Mouse (Mus musculus) adrenal gland (tissue): ENCODE results near the gene Eif2ak1.

Experiments used
- intact Hi-C: fragments of 180-260 bp; cut with DNase I; formaldehyde crosslinking; loops from one replicate; pipeline ENCODE4 v1.15.1; 2025

The Eif2ak1 gene

DNA sequence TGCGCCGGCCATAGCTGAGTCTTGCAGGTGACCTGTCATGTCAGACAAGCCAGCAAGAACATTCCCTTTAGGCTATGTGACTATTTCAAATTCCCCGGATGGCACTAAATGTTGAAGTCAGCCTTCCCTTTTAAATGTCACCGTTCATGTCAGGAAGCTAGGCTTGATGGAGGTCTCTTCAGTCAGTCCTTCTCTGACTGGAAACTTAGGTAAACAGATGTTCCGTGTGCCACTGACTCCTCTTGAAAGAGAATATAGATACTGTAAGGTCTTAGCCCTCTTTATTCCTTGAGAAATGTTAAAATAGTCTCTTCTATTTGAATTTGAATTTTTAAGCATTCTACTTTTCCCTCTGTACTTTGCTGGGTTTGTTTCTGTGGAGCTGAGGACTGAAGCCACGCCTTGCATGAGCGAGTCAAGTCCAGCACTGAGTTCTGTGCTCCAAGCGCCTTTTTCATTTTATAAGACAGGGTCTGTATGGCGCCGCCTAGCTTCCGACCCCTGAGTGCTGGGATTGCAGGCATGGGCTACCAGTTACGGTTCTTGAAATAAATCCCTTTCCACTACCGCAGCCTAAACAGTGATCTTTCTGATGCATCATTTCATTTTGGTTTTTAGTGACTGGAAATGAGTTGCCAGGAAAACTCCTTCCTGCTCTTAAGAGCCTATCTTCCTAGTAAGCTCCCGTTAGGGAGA is 80.2 kb downstream of the Eif2ak1 start, which contains the start of gene Ankrd61:
Ankrd61 (minus strand) TSS at position 51 of the 696 bp plus-strand sequence.
- intact Hi-C loops = no loop called here

GRCm38 (mm10) chr5:143902111-143902510 is 84.5 kb downstream of the Eif2ak1 start:
- intact Hi-C loops = no loop called here

DNA sequence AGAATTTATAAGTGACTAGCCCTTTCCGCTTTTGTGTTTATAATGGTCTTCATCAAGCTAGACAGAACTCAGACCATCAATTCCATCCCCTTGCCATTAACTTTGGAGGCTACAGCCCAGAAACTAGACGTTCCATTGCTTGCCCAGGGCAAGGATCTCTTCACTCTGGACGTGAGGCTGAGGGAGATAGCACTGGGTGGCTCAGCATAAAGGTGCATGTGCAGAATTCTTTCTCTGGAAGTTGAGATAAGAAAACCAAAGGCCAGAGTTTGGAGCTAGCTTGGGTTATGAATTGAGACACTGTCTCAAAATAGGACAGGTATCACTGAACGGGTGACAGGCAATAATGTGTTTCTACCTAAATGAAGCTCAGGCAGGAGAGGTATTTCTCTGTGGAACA is 86.2 kb downstream of the Eif2ak1 start:
- intact Hi-C loops = no loop called here

DNA sequence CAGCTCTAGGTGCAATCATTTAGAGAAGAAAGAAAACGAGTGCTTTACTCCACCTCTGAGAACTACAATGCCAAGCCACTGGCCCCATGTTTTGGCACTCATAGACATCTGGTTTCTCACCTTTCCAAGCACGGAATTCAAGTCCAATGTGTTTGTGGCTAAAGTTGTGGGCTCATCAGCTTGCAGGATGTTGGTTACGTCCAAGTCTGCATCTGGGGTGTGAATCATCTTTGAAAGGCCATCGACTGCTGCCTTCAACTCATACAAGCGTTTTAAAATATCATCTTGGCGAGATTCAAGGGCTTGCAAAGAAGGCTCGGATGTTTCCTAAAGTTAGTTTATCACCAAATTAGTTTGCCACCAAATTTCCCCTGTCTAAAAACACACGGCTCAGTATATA is 88.8 kb downstream of the Eif2ak1 start:
- intact Hi-C loops = no loop called here

DNA sequence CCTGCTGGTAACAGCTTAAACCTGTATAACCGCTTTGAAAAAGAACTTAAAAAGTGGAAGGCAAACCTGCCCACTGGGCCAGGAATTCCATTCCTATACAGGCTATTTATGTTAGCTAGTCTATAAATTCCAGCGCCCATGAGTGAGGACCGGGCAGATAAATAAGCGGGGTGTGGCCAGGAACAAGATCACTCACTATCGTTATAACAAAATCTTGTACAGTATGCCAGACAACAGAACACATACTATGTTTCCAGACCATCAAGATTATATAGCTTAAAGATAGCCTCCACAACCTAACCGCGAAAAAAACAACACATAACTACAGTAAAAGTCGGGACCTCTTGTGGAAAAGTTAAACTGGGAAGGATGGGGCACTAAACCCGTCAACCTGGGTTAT is 91.3 kb downstream of the Eif2ak1 start:
- intact Hi-C loops = no loop called here

- intact Hi-C loops = loop anchor here (5.0 kb wide), 1 partner anchor 177 kb away; the partner anchor contains the start of gene Usp42
Measured at GRCm38 (mm10) chr5:143909417-143910400, 92.1 kb downstream of the Eif2ak1 start, which contains the start of the genes Aimp2 and Pms2. TSS of gene Aimp2 (minus strand) at chr5:143909847. TSS of gene Pms2 (plus strand) at chr5:143909964.

DNA sequence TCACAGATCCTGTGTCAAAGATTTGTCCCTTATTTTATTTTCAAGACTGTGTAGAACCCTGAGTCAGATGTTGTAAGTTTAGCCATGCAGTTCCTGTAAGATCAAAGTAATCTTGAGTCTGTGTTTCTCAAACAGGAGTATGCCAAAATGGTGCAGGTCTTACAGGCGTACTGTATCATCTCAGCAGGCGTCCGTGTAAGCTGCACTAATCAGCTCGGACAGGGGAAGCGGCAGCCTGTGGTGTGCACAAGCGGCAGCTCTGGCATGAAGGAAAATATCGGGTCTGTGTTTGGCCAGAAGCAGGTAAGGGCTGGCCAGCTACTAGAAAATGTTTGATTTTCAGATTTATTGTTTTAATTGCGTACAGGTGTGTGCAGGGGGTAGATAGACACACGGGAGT is 98.6 kb downstream of the Eif2ak1 start:
- intact Hi-C loops = no loop called here

- intact Hi-C loops = loop anchor here (1.0 kb wide), 1 partner anchor 26 kb away; no protein-coding TSS in a partner anchor
Measured at GRCm38 (mm10) chr5:143917418-143917817, 99.8 kb downstream of the Eif2ak1 start.

DNA sequence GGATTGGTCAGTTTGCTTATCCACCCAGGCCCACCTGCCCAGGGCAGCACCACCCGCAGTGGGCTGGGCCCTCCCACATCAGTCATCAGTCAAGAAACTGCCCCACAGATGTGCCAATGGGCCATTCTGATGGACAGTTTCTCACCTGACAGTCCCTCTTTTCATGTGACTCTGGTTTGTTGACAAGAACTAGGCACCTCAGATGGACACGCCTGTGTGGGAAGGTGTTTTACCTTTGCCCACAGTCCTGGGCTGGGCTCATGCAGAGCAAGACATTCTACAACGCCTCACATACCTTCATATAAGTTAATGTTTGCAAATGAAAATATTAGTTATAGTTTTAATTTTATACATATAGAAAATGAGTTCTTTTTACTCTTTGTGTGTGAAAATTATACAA is 100.5 kb downstream of the Eif2ak1 start:
- intact Hi-C loops = no loop called here

- intact Hi-C loops = no loop called here
Measured at GRCm38 (mm10) chr5:143924781-143925452, 107.3 kb downstream of the Eif2ak1 start.

GRCm38 (mm10) chr5:143927875-143928274 is 110.3 kb downstream of the Eif2ak1 start, which contains the start of gene Gm42421:
TSS of gene Gm42421 (plus strand) at chr5:143928175.
- intact Hi-C loops = no loop called here

- intact Hi-C loops = no loop called here
Measured at GRCm38 (mm10) chr5:143929291-143929690, 111.7 kb downstream of the Eif2ak1 start.

- intact Hi-C loops = loop anchor here (5.0 kb wide), 1 partner anchor 47 kb away; no protein-coding TSS in a partner anchor
Measured at GRCm38 (mm10) chr5:143930656-143931055, 113.1 kb downstream of the Eif2ak1 start.

GRCm38 (mm10) chr5:143931863-143932580 is 114.4 kb downstream of the Eif2ak1 start:
- intact Hi-C loops = loop anchor here (5.0 kb wide), 1 partner anchor 45 kb away; no protein-coding TSS in a partner anchor

GRCm38 (mm10) chr5:143932831-143933230 is 115.2 kb downstream of the Eif2ak1 start, which contains the start of gene Rsph10b:
TSS of gene Rsph10b (plus strand) at chr5:143933035.
- intact Hi-C loops = loop anchor here (5.0 kb wide), 1 partner anchor 44 kb away; no protein-coding TSS in a partner anchor

DNA sequence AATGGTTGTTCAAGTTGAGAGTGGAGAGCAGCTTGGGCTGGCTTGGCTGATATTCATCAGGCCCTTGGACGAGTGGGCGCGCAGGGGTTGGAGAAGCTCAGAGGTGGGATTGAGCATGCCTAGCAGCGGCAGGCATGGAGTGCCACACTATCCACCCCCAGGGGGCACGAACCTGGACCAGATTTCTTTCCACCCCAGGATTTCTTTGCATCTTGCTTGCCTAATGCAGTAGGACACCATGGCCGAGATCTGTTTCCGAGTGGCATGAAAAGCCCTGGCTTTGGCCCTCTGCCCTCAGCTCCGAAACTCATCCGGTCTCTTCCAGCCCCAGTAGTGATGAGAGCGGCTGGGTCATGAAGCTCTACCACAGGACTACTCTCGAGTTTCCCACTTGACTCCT is 115.8 kb downstream of the Eif2ak1 start:
- intact Hi-C loops = loop anchor here (5.0 kb wide), 1 partner anchor 44 kb away; no protein-coding TSS in a partner anchor

GRCm38 (mm10) chr5:143933875-143934274 is 116.3 kb downstream of the Eif2ak1 start:
- intact Hi-C loops = loop anchor here (5.0 kb wide), 1 partner anchor 43 kb away; no protein-coding TSS in a partner anchor

DNA sequence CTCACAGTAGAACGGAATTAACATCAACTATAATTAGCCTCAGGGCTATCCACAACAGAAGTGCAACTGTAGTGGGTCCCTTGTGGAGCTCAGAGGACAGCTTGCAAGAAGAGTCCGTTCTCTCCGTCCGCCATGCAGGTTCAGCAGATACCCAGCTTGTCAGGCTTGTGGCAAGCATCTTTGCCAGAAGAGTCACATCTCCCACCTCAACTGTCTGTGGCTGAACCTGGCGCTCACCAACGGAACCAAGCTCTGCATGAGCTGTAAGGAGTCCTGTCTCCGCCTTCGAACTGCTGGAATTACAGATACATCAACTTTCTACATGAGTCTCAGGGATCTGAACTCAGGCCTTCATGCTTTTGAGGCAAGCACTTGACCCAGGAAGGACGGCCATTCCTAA is 118.6 kb downstream of the Eif2ak1 start:
- intact Hi-C loops = no loop called here

- intact Hi-C loops = no loop called here
Measured at GRCm38 (mm10) chr5:143941588-143941987, 124.0 kb downstream of the Eif2ak1 start.
